Mouse (Mus musculus): ENCODE results near the gene Cox7b. TPM values are rescaled to one million over a fixed set of nuclear protein-coding genes. Genes with fewer than 3 reads are reported as not detected.
A peak's percentile ranks its signal among the peaks of the same experiment; 100 is the strongest.

Gene Cox7b
- polyA plus RNA-seq, 1 experiment from 2014 or later = 395 TPM

- H3K36me3 ChIP-seq (ENCODE audit: control insufficient read depth, insufficient read depth, low read length) = no peaks in the 10 kb centered on the region
- H3K4me1 ChIP-seq (ENCODE audit: control insufficient read depth, insufficient read depth, low read length) = no peaks in the 10 kb centered on the region
- no peaks in the 10 kb centered on the region for H3K27me3 ChIP-seq (ENCODE audit: control insufficient read depth, insufficient read depth, low read length)
- DNase-seq (ENCODE audit: low spot score) (no peak), ATAC-seq (ENCODE audit: insufficient number of reproducible peaks, low FRiP score, low TSS enrichment, low read depth) (no peak)
- no peak overlapping the region for H3K4me3 ChIP-seq (ENCODE audit: low read depth, low read length)
- WGBS = 87% methylated on average over 4 of the region's 4 CpGs
- H3K9ac ChIP-seq (ENCODE audit: low read length) = no peak overlapping the region
- no peaks in the 10 kb centered on the region for H3K9me3 ChIP-seq (ENCODE audit: control insufficient read depth, low read length)
- H3K4me2 ChIP-seq (ENCODE audit: low read depth, severe bottlenecking) = no peak overlapping the region
- no peak overlapping the region for H3K27ac ChIP-seq (replicated peaks; ENCODE audit: low read depth, low read length)
Measured at GRCm38 (mm10) chrX:106017516-106017915, 2.0 kb downstream of the Cox7b start.

- Histone ChIP-seq H3K4me1 (ENCODE audit: control insufficient read depth, insufficient read depth, low read length) (no peaks in the 10 kb centered on the region), H3K27ac (replicated peaks; ENCODE audit: low read depth, low read length) (peak within 1 kb of the TSS; percentile 30; the same call in 1 of the 2 replicates), H3K4me3 (ENCODE audit: low read depth, low read length) (peak within 1 kb of the TSS; percentile 45), H3K9me3 (ENCODE audit: control insufficient read depth, low read length) (no peaks in the 10 kb centered on the region), H3K9ac (ENCODE audit: low read length) (peak within 1 kb of the TSS; percentile 57), H3K36me3 (ENCODE audit: control insufficient read depth, insufficient read depth, low read length) (no peaks in the 10 kb centered on the region), H3K4me2 (ENCODE audit: low read depth, severe bottlenecking) (peak within 1 kb of the TSS; percentile 37), H3K27me3 (ENCODE audit: control insufficient read depth, insufficient read depth, low read length) (no peaks in the 10 kb centered on the region)
- DNase-seq (ENCODE audit: low spot score) (peak; percentile 92), ATAC-seq (ENCODE audit: insufficient number of reproducible peaks, low FRiP score, low TSS enrichment, low read depth) (peak; percentile 91)
- 22% methylated on average over 36 of the region's 36 CpGs for WGBS
Measured at GRCm38 (mm10) chrX:106026418-106027342, 11.2 kb downstream of the Cox7b start, which contains the start of gene Atp7a. TSS of gene Atp7a (plus strand) at chrX:106027276.

GRCm38 (mm10) chrX:106027343-106027674, 11.8 kb downstream of the Cox7b start:
- no peak for DNase-seq (ENCODE audit: low spot score)
- H3K4me3 ChIP-seq (ENCODE audit: low read depth, low read length) = peak overlapping the region; percentile 45
- H3K4me2 ChIP-seq (ENCODE audit: low read depth, severe bottlenecking) = peak overlapping the region; percentile 37
- H3K27ac ChIP-seq (replicated peaks; ENCODE audit: low read depth, low read length) = peak overlapping the region; percentile 21; the same call in 1 of the 2 replicates
- H3K27me3 ChIP-seq (ENCODE audit: control insufficient read depth, insufficient read depth, low read length) = no peaks in the 10 kb centered on the region
- peak overlapping the region; percentile 57 for H3K9ac ChIP-seq (ENCODE audit: low read length)
- peak; percentile 52; the same call in 1 of the 2 replicates for ATAC-seq (ENCODE audit: insufficient number of reproducible peaks, low FRiP score, low TSS enrichment, low read depth)
- H3K9me3 ChIP-seq (ENCODE audit: control insufficient read depth, low read length) = no peaks in the 10 kb centered on the region
- no peaks in the 10 kb centered on the region for H3K36me3 ChIP-seq (ENCODE audit: control insufficient read depth, insufficient read depth, low read length)
- 24% methylated on average over 8 of the region's 8 CpGs for WGBS
- H3K4me1 ChIP-seq (ENCODE audit: control insufficient read depth, insufficient read depth, low read length) = no peaks in the 10 kb centered on the region

GRCm38 (mm10) chrX:106030176-106030575, 14.7 kb downstream of the Cox7b start:
- Histone ChIP-seq H3K27me3 (ENCODE audit: control insufficient read depth, insufficient read depth, low read length) (no peaks in the 10 kb centered on the region), H3K36me3 (ENCODE audit: control insufficient read depth, insufficient read depth, low read length) (no peaks in the 10 kb centered on the region), H3K27ac (replicated peaks; ENCODE audit: low read depth, low read length) (no peak overlapping the region), H3K4me3 (ENCODE audit: low read depth, low read length) (no peak overlapping the region), H3K4me1 (ENCODE audit: control insufficient read depth, insufficient read depth, low read length) (no peaks in the 10 kb centered on the region), H3K9ac (ENCODE audit: low read length) (no peak overlapping the region), H3K9me3 (ENCODE audit: control insufficient read depth, low read length) (no peaks in the 10 kb centered on the region), H3K4me2 (ENCODE audit: low read depth, severe bottlenecking) (no peak overlapping the region)
- 76% methylated on average over 5 of the region's 5 CpGs for WGBS
- ATAC-seq (ENCODE audit: insufficient number of reproducible peaks, low FRiP score, low TSS enrichment, low read depth) (no peak), DNase-seq (ENCODE audit: low spot score) (no peak)

DNA sequence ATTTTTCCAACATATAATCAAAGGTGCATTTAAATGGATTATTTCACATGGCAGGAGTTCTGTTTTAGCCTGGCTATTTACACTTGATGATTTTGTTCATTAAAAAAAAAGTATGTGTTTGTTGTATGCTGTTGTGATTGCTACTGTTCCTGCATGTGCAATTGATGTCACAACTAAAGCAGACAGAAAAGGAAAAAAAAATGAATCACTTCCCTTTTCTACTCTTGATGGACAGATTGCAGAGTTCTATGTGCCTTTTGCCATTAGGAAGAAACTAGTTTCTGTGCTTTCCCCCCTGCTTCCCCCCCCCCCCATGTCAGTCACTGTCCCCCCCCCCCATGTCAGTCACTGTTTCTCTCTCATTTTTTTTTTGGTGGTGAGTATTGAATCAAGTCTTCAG, 15.6 kb downstream of the Cox7b start:
- Histone ChIP-seq H3K36me3 (ENCODE audit: control insufficient read depth, insufficient read depth, low read length) (no peaks in the 10 kb centered on the region), H3K4me2 (ENCODE audit: low read depth, severe bottlenecking) (no peak overlapping the region), H3K27ac (replicated peaks; ENCODE audit: low read depth, low read length) (no peak overlapping the region), H3K9ac (ENCODE audit: low read length) (no peak overlapping the region), H3K4me3 (ENCODE audit: low read depth, low read length) (no peak overlapping the region), H3K9me3 (ENCODE audit: control insufficient read depth, low read length) (no peaks in the 10 kb centered on the region), H3K27me3 (ENCODE audit: control insufficient read depth, insufficient read depth, low read length) (no peaks in the 10 kb centered on the region), H3K4me1 (ENCODE audit: control insufficient read depth, insufficient read depth, low read length) (no peaks in the 10 kb centered on the region)
- DNase-seq (ENCODE audit: low spot score) (no peak), ATAC-seq (ENCODE audit: insufficient number of reproducible peaks, low FRiP score, low TSS enrichment, low read depth) (no peak)

GRCm38 (mm10) chrX:106035727-106036126, 20.2 kb downstream of the Cox7b start:
- Histone ChIP-seq H3K4me2 (ENCODE audit: low read depth, severe bottlenecking) (no peak overlapping the region), H3K27me3 (ENCODE audit: control insufficient read depth, insufficient read depth, low read length) (no peaks in the 10 kb centered on the region), H3K36me3 (ENCODE audit: control insufficient read depth, insufficient read depth, low read length) (no peaks in the 10 kb centered on the region), H3K9ac (ENCODE audit: low read length) (no peak overlapping the region), H3K4me1 (ENCODE audit: control insufficient read depth, insufficient read depth, low read length) (no peaks in the 10 kb centered on the region), H3K27ac (replicated peaks; ENCODE audit: low read depth, low read length) (no peak overlapping the region), H3K4me3 (ENCODE audit: low read depth, low read length) (no peak overlapping the region), H3K9me3 (ENCODE audit: control insufficient read depth, low read length) (no peaks in the 10 kb centered on the region)
- 84% methylated on average over 2 of the region's 2 CpGs for WGBS
- ATAC-seq (ENCODE audit: insufficient number of reproducible peaks, low FRiP score, low TSS enrichment, low read depth) (no peak), DNase-seq (ENCODE audit: low spot score) (no peak)

- H3K4me3 ChIP-seq (ENCODE audit: low read depth, low read length) = no peak overlapping the region
- H3K4me1 ChIP-seq (ENCODE audit: control insufficient read depth, insufficient read depth, low read length) = no peaks in the 10 kb centered on the region
- H3K27ac ChIP-seq (replicated peaks; ENCODE audit: low read depth, low read length) = no peak overlapping the region
- no peaks in the 10 kb centered on the region for H3K27me3 ChIP-seq (ENCODE audit: control insufficient read depth, insufficient read depth, low read length)
- no peak overlapping the region for H3K9ac ChIP-seq (ENCODE audit: low read length)
- DNase-seq (ENCODE audit: low spot score) = no peak
- WGBS = 80% methylated on average over 3 of the region's 3 CpGs
- H3K4me2 ChIP-seq (ENCODE audit: low read depth, severe bottlenecking) = no peak overlapping the region
- no peak for ATAC-seq (ENCODE audit: insufficient number of reproducible peaks, low FRiP score, low TSS enrichment, low read depth)
- H3K36me3 ChIP-seq (ENCODE audit: control insufficient read depth, insufficient read depth, low read length) = no peaks in the 10 kb centered on the region
- no peaks in the 10 kb centered on the region for H3K9me3 ChIP-seq (ENCODE audit: control insufficient read depth, low read length)
Measured at GRCm38 (mm10) chrX:106037185-106037752, 21.8 kb downstream of the Cox7b start.

GRCm38 (mm10) chrX:106043863-106044617, 28.5 kb downstream of the Cox7b start:
- no peaks in the 10 kb centered on the region for H3K36me3 ChIP-seq (ENCODE audit: control insufficient read depth, insufficient read depth, low read length)
- H3K27ac ChIP-seq (replicated peaks; ENCODE audit: low read depth, low read length) = no peak overlapping the region
- no peaks in the 10 kb centered on the region for H3K27me3 ChIP-seq (ENCODE audit: control insufficient read depth, insufficient read depth, low read length)
- H3K9me3 ChIP-seq (ENCODE audit: control insufficient read depth, low read length) = no peaks in the 10 kb centered on the region
- peaks cover 16% of the 10 kb centered on the region; the same call in 1 of the 2 replicates for H3K4me1 ChIP-seq (ENCODE audit: control insufficient read depth, insufficient read depth, low read length)
- 48% methylated on average over 8 of the region's 8 CpGs for WGBS
- DNase-seq (ENCODE audit: low spot score) (peak; percentile 22), ATAC-seq (ENCODE audit: insufficient number of reproducible peaks, low FRiP score, low TSS enrichment, low read depth) (no peak)
- H3K9ac ChIP-seq (ENCODE audit: low read length) = no peak overlapping the region
- no peak overlapping the region for H3K4me2 ChIP-seq (ENCODE audit: low read depth, severe bottlenecking)
- no peak overlapping the region for H3K4me3 ChIP-seq (ENCODE audit: low read depth, low read length)
